Mouse (Mus musculus): ENCODE measurements around the gene Fam126a. TPM values are rescaled to one million over a fixed set of nuclear protein-coding genes. Genes with fewer than 3 reads are reported as not detected.
A peak's percentile ranks its signal among the peaks of the same experiment; 100 is the strongest.

Gene Fam126a
- 10 to 100 TPM in 1 of 2 experiments, 1 to 10 TPM in 1; 9.5 to 12.6 TPM for total RNA-seq (2021)
- long read RNA-seq, experiment 1, full-length matches to known transcripts, result 4 of 12 reads
- long read RNA-seq, experiment 1, partial matches to known transcripts, result 0 of 12 reads
- long read RNA-seq, experiment 1, other reads (novel, unspliced or antisense), result 8 of 12 reads
- long read RNA-seq, experiment 2, full-length matches to known transcripts, result 2 of 16 reads
- long read RNA-seq, experiment 2, partial matches to known transcripts, result 1 of 16 reads
- long read RNA-seq, experiment 2, other reads (novel, unspliced or antisense), result 13 of 16 reads

- peak; percentile 96 for DNase-seq
- intact Hi-C loops (cut with DNase I; ENCODE audit: low total_unique reads), result no loop called here
Measured at GRCm38 (mm10) chr5:24030579-24030969, at the start of gene Fam126a. TSS of gene Fam126a (minus strand) at chr5:24030690.

DNA sequence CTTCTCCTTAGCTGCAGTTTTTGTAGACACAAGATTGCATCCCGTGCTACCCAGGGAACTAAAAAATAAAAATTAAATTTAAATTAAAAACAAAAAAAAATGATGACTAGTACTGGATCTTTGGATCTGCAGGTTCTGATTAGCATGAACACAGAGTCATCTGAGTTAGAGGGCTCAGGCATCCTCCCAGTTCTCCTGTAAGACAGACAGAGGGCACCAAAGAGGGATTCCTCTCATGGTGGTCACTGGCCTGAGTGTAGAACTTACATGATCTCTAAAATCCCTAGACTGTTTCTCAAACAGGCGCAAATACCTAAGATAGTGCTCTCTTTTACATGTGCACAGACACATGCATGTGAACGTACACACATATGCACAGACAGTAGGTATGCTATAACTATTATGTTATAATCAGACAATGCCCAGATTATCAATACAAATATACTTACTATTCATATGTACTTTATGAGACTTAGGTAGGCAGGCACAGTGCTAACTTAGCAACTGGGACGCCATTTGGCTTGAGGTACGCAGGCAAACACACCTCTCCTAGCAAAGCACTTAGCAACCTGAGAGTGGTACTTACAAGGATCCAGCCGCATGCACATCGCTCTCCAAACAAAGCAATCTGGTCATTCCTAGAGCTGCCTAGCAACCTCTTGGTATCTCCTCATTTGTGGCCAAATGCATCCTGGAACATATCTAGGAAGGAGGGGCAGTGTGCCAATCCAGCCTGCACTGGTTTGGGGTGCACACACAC, 48.1 kb upstream of the Fam126a start:
- intact Hi-C loops (cut with DNase I; ENCODE audit: low total_unique reads), result loop anchor here (10.0 kb wide), 2 partner anchors 184 to 224 kb away; no protein-coding TSS in a partner anchor
- no peak for DNase-seq

DNA sequence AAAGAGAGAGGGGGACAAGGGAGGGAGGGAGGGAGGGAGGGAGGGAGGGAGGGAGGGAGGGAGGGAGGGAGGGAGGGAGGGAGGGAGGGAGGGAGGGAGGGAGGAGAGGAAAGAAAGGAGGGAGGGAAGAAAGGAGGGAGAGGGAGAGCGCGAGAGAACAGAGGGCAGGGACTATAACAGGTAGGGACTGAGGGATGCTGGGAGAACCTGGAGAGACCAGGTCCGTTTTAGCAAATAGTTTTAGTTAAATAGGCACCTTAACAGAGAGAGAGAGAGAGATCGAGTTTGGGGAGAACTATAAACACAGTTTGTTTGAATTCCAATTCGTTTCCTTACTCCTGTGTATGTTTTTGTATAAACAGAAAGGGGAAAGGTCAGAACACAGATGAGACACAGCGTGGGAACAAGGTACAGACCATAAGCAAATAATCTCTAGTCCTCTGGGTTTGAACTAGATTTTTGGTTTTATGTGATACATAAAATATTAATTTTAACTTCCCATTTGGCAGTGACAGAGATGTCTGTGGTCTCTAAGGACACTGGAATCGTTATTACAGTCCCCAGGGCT, 47.3 kb upstream of the Fam126a start:
- intact Hi-C loops (cut with DNase I; ENCODE audit: low total_unique reads), result loop anchor here (10.0 kb wide), 2 partner anchors 183 to 223 kb away; no protein-coding TSS in a partner anchor
- no peak for DNase-seq

DNA sequence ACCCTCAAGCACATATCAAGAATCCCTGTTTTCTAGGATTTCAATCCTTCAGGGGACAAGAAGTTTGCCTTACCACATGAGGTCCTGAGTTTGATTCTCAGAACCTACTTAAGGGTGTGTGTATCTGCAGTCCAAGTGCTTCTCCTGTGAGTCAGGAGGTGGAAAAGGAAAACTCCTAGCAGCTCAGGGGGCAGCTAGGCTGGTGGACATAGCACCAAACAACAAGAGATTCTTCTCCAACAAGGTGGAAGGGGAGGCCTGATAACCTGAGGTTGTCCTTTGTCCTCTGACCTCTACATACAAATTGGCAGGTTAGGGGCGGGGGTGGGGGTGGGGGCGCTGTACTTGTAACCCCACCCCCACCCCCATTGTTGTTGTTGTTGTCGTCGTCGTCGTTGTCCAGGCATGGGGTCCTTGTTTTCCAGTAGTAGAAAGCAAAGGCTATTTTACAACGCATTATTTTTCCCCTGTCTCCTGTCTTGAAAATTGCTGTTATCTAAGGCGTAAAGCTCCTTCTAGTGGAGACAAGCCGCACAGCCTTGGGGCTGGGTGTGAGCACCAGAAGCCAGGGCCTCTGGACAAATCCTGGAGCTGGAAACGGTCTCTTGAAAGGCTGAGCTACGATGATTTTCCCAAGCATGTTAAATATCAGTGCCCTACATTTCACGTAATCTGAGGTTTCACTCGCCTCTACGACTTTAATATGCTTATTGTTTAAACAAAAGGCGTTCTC, 46.7 kb upstream of the Fam126a start:
- intact Hi-C loops (cut with DNase I; ENCODE audit: low total_unique reads), result loop anchor here (10.0 kb wide), 2 partner anchors 182 to 222 kb away; no protein-coding TSS in a partner anchor
- peak; percentile 71 for DNase-seq

DNA sequence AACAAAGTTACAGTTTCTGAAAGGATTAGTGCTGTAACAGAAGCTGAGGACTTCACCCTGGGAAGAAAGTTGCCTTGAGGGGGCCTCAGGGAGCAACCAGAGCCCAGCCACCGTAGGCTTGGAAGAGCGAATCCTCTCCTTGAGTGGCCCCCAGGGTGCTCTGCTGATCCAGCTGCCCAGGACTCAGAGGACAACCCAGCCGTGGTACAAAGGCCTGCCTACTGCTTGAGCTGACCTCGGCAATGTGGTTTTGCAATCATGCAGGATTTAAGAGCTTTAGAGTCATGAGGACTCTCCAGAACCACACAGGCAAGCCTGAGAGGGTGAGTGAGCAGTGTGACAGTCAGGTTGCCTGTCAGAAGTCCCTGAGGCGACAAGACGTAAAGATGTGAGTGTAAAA, 41.5 kb upstream of the Fam126a start:
- intact Hi-C loops (cut with DNase I; ENCODE audit: low total_unique reads), result loop anchor here (10.0 kb wide), 2 partner anchors 177 to 217 kb away; no protein-coding TSS in a partner anchor
- no peak for DNase-seq

DNA sequence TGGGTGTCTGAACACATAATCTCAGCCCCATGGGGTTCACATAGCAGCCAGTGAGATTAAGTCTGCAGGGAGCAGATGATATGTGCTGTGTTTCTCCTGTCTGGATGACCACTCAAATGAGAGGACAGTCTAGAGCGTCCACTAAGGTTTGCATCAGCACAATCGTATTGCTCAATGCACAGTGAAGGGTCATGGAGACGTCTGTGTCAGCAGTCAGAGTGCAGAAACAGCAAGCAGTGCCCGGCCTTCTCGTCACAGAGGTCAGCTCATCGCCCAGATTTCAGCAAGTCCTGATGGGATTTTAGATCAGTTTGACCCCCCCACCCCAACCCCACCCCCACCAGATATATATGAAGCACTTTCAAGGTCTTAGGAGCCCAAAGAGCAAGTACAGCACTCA, 38.5 kb upstream of the Fam126a start:
- intact Hi-C loops (cut with DNase I; ENCODE audit: low total_unique reads), result no loop called here
- DNase-seq, result no peak

- intact Hi-C loops (cut with DNase I; ENCODE audit: low total_unique reads), result no loop called here
- no peak for DNase-seq
Measured at GRCm38 (mm10) chr5:24063545-24063944, 33.1 kb upstream of the Fam126a start.

DNA sequence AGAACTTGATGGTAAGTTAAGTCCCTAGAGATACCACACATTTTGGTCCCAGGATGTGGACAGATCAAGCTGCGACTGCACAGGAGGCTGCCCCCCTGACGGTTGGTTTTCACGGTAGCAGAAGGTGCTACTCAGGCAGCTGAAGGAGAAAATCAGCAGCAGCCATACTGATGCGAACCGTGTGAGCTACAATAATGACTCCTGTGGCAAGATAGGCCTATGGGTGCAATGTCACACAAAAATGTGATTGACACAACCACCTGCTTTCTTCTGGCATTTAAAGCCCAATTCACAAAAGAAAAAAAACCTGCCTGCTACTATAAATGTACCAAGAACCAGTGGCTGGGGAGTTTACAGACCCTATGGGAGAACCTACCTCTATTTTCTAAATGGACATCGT, 32.5 kb upstream of the Fam126a start:
- no peak for DNase-seq
- intact Hi-C loops (cut with DNase I; ENCODE audit: low total_unique reads), result no loop called here

- intact Hi-C loops (cut with DNase I; ENCODE audit: low total_unique reads), result no loop called here
- no peak for DNase-seq
Measured at GRCm38 (mm10) chr5:24060949-24061348, 30.5 kb upstream of the Fam126a start.

DNA sequence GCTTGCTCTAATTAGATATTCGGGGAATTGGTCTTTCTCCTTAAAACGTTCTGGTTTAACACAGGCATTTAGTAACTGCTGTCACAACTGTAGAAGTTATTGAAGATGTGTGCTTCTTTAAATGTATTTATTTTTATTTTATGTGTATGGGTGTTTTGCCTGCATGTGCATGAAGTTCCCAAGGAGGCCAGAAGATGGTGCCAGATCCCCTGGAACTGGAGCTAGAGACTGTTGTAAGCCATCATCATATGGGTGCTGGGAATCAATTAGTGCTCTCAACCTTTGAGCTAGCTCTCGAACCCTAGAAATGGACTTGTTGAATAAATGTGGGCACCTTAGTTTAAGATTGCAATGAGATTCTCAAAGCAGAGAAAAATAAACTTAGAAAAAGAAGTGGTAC, 27.1 kb upstream of the Fam126a start:
- no peak for DNase-seq

DNA sequence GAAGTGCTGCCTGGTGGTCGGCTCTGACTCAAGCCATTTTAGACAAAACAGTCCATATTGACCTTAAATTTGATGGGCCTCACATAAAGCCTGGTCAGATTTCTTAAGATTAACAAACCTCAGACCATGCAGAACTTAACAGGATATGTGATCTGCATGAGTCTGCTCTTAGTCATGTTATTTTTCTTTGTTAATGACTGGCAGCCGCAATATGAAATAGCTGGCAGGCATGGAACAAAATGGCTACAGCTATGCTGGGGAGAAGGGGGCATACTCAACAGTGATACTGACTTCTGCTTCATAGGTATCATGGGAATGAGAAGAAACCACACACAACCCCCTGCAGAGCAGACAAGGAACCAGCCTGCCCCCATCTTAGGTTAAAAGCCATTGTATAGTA, 26.4 kb upstream of the Fam126a start:
- DNase-seq, result no peak
- intact Hi-C loops (cut with DNase I; ENCODE audit: low total_unique reads), result no loop called here

More for the DNA sequence above, 27.1 kb upstream of the Fam126a start:
- intact Hi-C loops (cut with DNase I; ENCODE audit: low total_unique reads), result no loop called here

GRCm38 (mm10) chr5:24054382-24054781, 23.9 kb upstream of the Fam126a start:
- intact Hi-C loops (cut with DNase I; ENCODE audit: low total_unique reads), result no loop called here
- DNase-seq, result no peak

DNA sequence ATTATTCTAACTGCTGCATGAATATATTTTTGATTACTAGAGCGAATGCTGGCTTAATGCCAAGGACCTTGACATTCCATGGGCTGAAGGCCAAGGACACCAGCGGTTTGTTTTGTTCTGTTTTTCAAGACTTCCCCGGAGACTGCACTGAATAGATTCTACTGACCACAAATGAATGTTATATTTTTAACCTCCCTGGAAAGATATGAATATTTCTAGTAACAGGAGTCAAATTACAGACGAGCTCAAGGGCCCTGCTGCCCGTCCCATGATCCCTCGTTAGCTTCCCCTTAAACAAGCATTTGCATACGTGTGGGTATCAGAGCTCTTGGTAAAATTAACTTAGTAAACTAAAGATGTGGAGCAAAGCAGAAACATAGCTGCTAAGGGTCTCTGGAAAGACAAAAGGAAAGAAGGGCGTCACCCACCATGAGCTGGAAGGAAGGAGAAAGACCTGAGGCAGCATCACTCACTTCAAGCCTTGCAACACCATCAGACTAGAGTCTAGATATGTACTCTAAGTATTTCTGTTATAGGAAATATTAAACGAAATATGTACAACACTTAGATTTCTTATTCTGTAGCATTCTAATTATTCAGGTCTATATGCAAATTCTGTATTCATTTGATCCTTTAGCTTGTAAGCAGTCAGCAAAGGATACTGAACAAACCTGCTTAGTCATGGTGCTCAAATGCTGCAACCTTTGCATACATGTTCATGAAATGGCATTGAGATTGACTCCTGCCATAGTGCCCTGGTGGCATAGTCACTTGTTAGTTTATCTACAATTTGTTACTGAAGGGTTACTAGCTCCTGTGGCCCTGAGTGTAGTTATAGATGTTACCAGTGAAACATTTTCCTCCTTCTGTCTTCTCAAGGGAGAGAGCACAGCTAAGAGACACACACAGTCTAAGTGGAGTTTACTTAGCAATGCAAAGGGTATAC, 23.0 kb upstream of the Fam126a start:
- no peak for DNase-seq
- intact Hi-C loops (cut with DNase I; ENCODE audit: low total_unique reads), result no loop called here

DNA sequence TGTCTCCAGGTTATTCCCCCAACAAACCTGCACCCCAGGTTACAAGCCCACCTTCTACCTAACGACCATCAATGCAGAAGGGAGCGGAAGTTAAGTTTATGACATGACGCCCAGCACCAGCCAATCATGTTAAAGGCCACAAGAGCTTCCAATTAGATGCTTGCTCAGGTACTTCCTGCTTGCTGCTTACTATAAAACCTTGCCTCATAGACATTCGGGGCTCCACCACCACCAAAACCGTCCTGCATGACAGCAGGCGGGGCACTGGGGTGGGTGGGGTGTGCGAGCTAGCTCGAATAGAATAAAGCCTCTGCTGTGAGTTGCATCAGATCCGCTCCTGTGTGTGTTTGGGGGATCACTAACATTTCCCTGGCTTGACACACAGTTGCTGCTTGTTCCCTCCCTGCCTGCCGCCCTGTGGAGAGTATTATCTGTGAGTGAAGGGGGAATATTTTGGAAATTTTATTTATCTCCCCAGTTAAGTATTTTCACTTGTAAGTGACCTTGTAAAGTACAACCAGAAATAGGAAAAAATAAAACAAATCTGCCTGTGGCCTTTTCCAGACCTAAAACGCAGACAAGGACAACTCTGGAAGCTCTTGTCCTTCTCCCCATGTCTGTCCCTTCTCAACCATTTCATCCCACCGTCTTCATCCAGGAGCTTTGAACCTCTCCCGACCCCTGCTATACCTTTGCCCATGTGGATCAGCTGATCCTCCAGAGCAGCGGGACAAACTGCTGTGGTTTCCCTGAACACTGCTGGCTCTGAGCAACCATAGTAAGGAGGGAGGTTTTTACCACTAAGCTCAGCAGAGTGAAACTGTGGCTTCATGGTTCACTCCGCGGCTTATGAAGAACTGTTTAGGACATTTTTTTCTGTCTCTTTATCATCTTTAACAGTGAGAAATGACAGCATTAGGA, 21.5 kb upstream of the Fam126a start:
- no peak for DNase-seq
- intact Hi-C loops (cut with DNase I; ENCODE audit: low total_unique reads), result no loop called here

GRCm38 (mm10) chr5:24047821-24048220, 17.3 kb upstream of the Fam126a start:
- intact Hi-C loops (cut with DNase I; ENCODE audit: low total_unique reads), result no loop called here
- no peak for DNase-seq

DNA sequence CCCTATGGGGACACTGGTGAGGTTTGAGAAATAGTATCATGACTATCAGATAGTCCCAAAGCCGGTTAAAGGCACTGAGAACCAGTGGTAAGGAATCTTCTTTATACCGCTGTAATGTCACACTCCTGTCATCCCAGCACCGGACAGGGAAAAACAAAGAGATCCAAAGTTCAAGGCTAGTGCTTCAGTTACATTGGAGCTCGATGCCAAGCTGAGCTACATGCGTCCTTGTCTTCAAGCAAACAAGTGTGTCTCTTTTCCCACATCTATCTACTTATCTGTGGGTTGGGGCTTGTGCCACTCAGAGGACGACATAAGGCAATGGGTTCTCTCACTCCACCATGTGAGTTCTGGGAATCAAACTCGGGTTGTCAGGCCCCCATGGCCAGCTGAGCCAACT, 16.5 kb upstream of the Fam126a start:
- intact Hi-C loops (cut with DNase I; ENCODE audit: low total_unique reads), result no loop called here
- DNase-seq, result no peak

GRCm38 (mm10) chr5:24045998-24046631, 15.6 kb upstream of the Fam126a start:
- no peak for DNase-seq
- intact Hi-C loops (cut with DNase I; ENCODE audit: low total_unique reads), result no loop called here

All from gastrocnemius, postnatal 14 days (tissue).